ENCODE assay signal across 25 mouse cellular contexts in the genomic region with DNA sequence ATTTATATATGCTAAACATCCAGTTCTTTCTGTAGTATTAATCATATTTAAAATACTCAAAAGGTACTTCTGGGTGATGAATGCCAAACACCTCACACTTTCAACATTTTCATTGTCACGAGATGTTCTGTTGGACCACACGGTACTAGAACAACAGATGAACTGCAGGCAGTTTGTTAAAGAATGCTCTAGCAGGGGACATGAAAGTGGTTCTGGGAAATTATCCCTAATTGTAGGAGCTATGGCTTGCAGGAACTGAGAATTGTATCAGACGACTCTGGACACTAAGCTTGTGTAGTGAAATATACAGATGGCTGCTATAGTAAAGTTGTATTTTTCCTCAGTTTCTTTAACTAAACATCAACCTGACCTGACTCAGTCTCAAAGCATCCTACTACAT. TPM values are rescaled to one million over a fixed set of nuclear protein-coding genes. Genes with fewer than 3 reads are reported as not detected.
"Had no signal": no experiment of that assay in that cellular context is flagged by ENCODE, and none has a peak within 500 bp of the region (broad histone marks: within the 10 kb centered on the region; RNA-seq: fewer than 3 reads in every experiment).

No protein-coding gene starts in this region.

- H3K4me2 ChIP-seq: heart, embryonic 11.5 days; heart, embryonic 12.5 days; heart, embryonic 13.5 days; heart, embryonic 15.5 days; hindbrain, embryonic 12.5 days; hindbrain, embryonic 13.5 days; hindbrain, embryonic 14.5 days; hindbrain, embryonic 15.5 days had no signal

- H3K36me3 ChIP-seq: heart, embryonic 10.5 days; heart, embryonic 12.5 days; heart, embryonic 13.5 days; heart, embryonic 15.5 days; hindbrain, embryonic 10.5 days; hindbrain, embryonic 12.5 days; hindbrain, embryonic 13.5 days; hindbrain, embryonic 15.5 days had no signal

- H3K27ac ChIP-seq: heart, adult 2 months; heart, embryonic 10.5 days; heart, embryonic 13.5 days; heart, embryonic 15.5 days; hindbrain, embryonic 10.5 days; hindbrain, embryonic 12.5 days; hindbrain, embryonic 13.5 days; hindbrain, embryonic 14.5 days; hindbrain, embryonic 15.5 days; hindbrain, postnatal 0 days; kidney, postnatal 0 days; layer of hippocampus, adult 2 months; left cerebral cortex, adult 2 months had no signal

- H3K4me3 ChIP-seq: heart, adult 2 months; heart, embryonic 10.5 days; heart, embryonic 12.5 days; heart, embryonic 13.5 days; heart, embryonic 15.5 days; hindbrain, embryonic 10.5 days; hindbrain, embryonic 12.5 days; hindbrain, embryonic 13.5 days; hindbrain, embryonic 15.5 days; layer of hippocampus, adult 2 months; left cerebral cortex, adult 2 months had no signal

- H3K9ac ChIP-seq: heart, embryonic 12.5 days; heart, embryonic 13.5 days; heart, embryonic 15.5 days; hindbrain, embryonic 12.5 days; hindbrain, embryonic 13.5 days; hindbrain, embryonic 14.5 days; hindbrain, embryonic 15.5 days had no signal

- H3K9me3 ChIP-seq: heart, embryonic 10.5 days; heart, embryonic 12.5 days; heart, embryonic 13.5 days; heart, embryonic 15.5 days; hindbrain, embryonic 10.5 days; hindbrain, embryonic 12.5 days; hindbrain, embryonic 13.5 days; hindbrain, embryonic 15.5 days had no signal

- DNase-seq: heart, adult 2 months; heart, postnatal 10 days; heart, postnatal 14 days; heart, postnatal 36 days; heart, postnatal 4 days; kidney, adult 18-20 months; kidney, postnatal 4 days; layer of hippocampus, adult 9-11 months; layer of hippocampus, postnatal 36 days had no signal

- H3K4me1 ChIP-seq: heart, embryonic 10.5 days; heart, embryonic 12.5 days; heart, embryonic 13.5 days; heart, embryonic 15.5 days; hindbrain, embryonic 10.5 days; hindbrain, embryonic 12.5 days; hindbrain, embryonic 13.5 days; hindbrain, embryonic 15.5 days had no signal

- H3K27me3 ChIP-seq: heart, embryonic 12.5 days; heart, embryonic 13.5 days; heart, embryonic 15.5 days; hindbrain, embryonic 12.5 days; hindbrain, embryonic 13.5 days; hindbrain, embryonic 15.5 days had no signal

- ATAC-seq: hindbrain, embryonic 16.5 days; hindbrain, postnatal 0 days; inflammation-experienced regulatory T-cells, adult 6 months had no signal

RNA-seq across cellular contexts. Expression of gene Ankef1, which starts 44.8 kb away (rescaled TPM):
- polyA plus RNA-seq: heart, embryonic 12.5 days; heart, embryonic 13.5 days had no signal
